Comparison of ENCODE assay signal across 28 mouse cellular contexts in the genomic region with DNA sequence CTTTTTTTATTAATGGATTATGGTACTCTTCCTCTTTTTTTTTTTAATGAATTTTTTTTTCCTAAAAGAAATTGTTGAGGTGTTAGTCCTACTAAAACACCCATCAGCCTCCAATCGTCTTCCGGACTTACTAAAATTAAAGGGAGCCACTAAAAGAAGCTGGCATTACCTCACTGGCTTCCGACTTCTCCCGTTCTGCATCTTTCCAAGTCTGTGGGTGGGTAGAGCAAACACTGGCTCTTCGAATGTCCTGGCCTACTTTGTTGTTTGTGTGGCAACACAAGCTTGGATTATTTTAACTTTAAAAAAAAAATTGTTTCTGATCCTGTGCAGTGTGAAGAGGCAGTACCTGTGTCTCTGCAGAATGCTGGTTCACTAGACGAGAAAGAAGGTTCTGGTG.
DNase-seq lines count a peak whose midpoint lies in the region; ATAC-seq and TF ChIP-seq lines count a peak whose summit lies in the region.
"Had no signal": no experiment of that assay in that cellular context is flagged by ENCODE, and none has a peak within 500 bp of the region (broad histone marks: within the 10 kb centered on the region; RNA-seq: fewer than 3 reads in every experiment).

No protein-coding gene starts in this region.

- peak; percentile 85 for ATAC-seq in frontal cortex, adult (ENCODE audit: low TSS enrichment)
- ATAC-seq: activated CD4-positive, CD25-positive, alpha-beta regulatory T cell, adult 4 months; CD4-positive, CD25-positive, alpha-beta regulatory T cell, adult 4 months; forebrain, embryonic 14.5 days; Patski had no signal

- H3K4me3 ChIP-seq in left cerebral cortex, adult 2 months = no peak overlapping the region
- H3K4me3 ChIP-seq: embryonic facial prominence, embryonic 13.5 days; embryonic facial prominence, embryonic 15.5 days; erythroblast, embryonic 14.5 days; forebrain, embryonic 10.5 days; forebrain, embryonic 12.5 days had no signal

- intact Hi-C loops in left cerebral cortex, adult 2 months (cut with DNase I) = loop anchor here (5.0 kb wide), 1 partner anchor 41 kb away; no protein-coding TSS in a partner anchor

- DNase-seq in frontal cortex, postnatal 14 days (ENCODE audit: low spot score in 2 of 2) = no peak
- DNase-seq in left cerebral cortex, adult 2 months (ENCODE audit: extremely low spot score in 1 of 2, low spot score in 2 of 2) = no peak
- no peak for DNase-seq in left cerebral cortex, adult 9 months (ENCODE audit: low spot score in 2 of 2)
- peak; percentile 67 for DNase-seq in right cerebral cortex, adult 18-20 months
- DNase-seq in right cerebral cortex, postnatal 4 days = no peak
- peak; percentile 68 for DNase-seq in brain, adult 2 months (ENCODE audit: low read depth, low spot score)
- DNase-seq in spleen, postnatal 14 days (ENCODE audit: low spot score in 2 of 2) = no peak
- DNase-seq: adrenal gland, adult 8-10 months; adrenal gland, postnatal 14 days; adrenal gland, postnatal 36 days; B cell, adult 2 months; cerebellum, adult 11 months; cerebellum, adult 18-20 months; cerebellum, adult 8-10 months; cerebellum, adult 9-11 months; cerebellum, postnatal 14 days; cerebellum, postnatal 36 days; embryo, embryonic 11 days had no signal

- peak overlapping the region; percentile 34; the same call in 1 of the 2 replicates for H3K27ac ChIP-seq in left cerebral cortex, adult 2 months
- H3K27ac ChIP-seq: embryonic facial prominence, embryonic 13.5 days; embryonic facial prominence, embryonic 15.5 days; forebrain, embryonic 10.5 days; forebrain, embryonic 12.5 days had no signal

- no peak for TF ChIP-seq CTCF in left cerebral cortex, adult 2 months (IDR thresholded peaks at IDR 0.05)

Comparison
In these comparisons a context has a peak if more than half of its experiments do, and no peak if none do; other contexts are left out.
1. DNase-seq: peak in right cerebral cortex, adult 18-20 months (single experiment) and brain, adult 2 months (single experiment); none in frontal cortex, postnatal 14 days (0 of 2), left cerebral cortex, adult 2 months (0 of 2), left cerebral cortex, adult 9 months (0 of 2), right cerebral cortex, postnatal 4 days (single experiment) and spleen, postnatal 14 days (0 of 2).